Mouse (Mus musculus) lung, postnatal 36 days (tissue): ENCODE measurements around the gene Mcts2.

ENCODE experiments used
- DNase-seq: peaks from one replicate; pipeline ENCODE4 v3.0.0; 2022; ENCODE audit warnings: mixed read lengths

Mcts2 gene

GRCm38 (mm10) chr2:152691564-152692217 lies 4.9 kb downstream of the Mcts2 start:
- peak; percentile 69 for DNase-seq

GRCm38 (mm10) chr2:152693233-152693632 lies 6.4 kb downstream of the Mcts2 start:
- peak; percentile 75 for DNase-seq

GRCm38 (mm10) chr2:152693735-152694134 lies 6.9 kb downstream of the Mcts2 start:
- DNase-seq = no peak

- DNase-seq = peak; percentile 86
These were observed 7.9 kb downstream of the Mcts2 start for GRCm38 (mm10) chr2:152694708-152695107.

- no peak for DNase-seq
These were observed 9.2 kb downstream of the Mcts2 start for GRCm38 (mm10) chr2:152696016-152696415.

GRCm38 (mm10) chr2:152696476-152697164 lies 9.8 kb downstream of the Mcts2 start:
- peak; percentile 94 for DNase-seq

GRCm38 (mm10) chr2:152700138-152700537 lies 13.3 kb downstream of the Mcts2 start:
- DNase-seq = no peak

GRCm38 (mm10) chr2:152700725-152701124 lies 13.9 kb downstream of the Mcts2 start:
- no peak for DNase-seq

- DNase-seq = no peak
These were observed 16.9 kb downstream of the Mcts2 start for GRCm38 (mm10) chr2:152703596-152704255.

- DNase-seq = no peak
These were observed 17.4 kb downstream of the Mcts2 start for GRCm38 (mm10) chr2:152704256-152704605.

GRCm38 (mm10) chr2:152704811-152705370 lies 18.1 kb downstream of the Mcts2 start:
- no peak for DNase-seq

- DNase-seq = peak; percentile 81
These were observed 19.2 kb downstream of the Mcts2 start for GRCm38 (mm10) chr2:152705993-152706571.

- DNase-seq = no peak
These were observed 20.4 kb downstream of the Mcts2 start for GRCm38 (mm10) chr2:152707186-152707585.

- DNase-seq = peak; percentile 96
These were observed 20.8 kb downstream of the Mcts2 start for GRCm38 (mm10) chr2:152707627-152708026.

GRCm38 (mm10) chr2:152709066-152709465 lies 22.2 kb downstream of the Mcts2 start:
- no peak for DNase-seq

GRCm38 (mm10) chr2:152716241-152716772 lies 29.5 kb downstream of the Mcts2 start:
- no peak for DNase-seq

GRCm38 (mm10) chr2:152717652-152718051 lies 30.8 kb downstream of the Mcts2 start:
- DNase-seq = no peak

GRCm38 (mm10) chr2:152718076-152718475 lies 31.2 kb downstream of the Mcts2 start:
- no peak for DNase-seq

GRCm38 (mm10) chr2:152723651-152724331 lies 37.0 kb downstream of the Mcts2 start:
- DNase-seq = peak; percentile 75

- no peak for DNase-seq
These were observed 37.5 kb downstream of the Mcts2 start for GRCm38 (mm10) chr2:152724332-152724723.

GRCm38 (mm10) chr2:152725178-152725750 lies 38.4 kb downstream of the Mcts2 start:
- peak; percentile 64 for DNase-seq

GRCm38 (mm10) chr2:152726213-152726612 lies 39.4 kb downstream of the Mcts2 start:
- no peak for DNase-seq
